Mouse (Mus musculus): ENCODE measurements at regions not wholly inside any gene's neighbourhood (a gene's known extent, or its start where the extent isn't known, plus 50 kb on each side); places are given as distances from the start of the nearest gene placed in this dataset.

DNA sequence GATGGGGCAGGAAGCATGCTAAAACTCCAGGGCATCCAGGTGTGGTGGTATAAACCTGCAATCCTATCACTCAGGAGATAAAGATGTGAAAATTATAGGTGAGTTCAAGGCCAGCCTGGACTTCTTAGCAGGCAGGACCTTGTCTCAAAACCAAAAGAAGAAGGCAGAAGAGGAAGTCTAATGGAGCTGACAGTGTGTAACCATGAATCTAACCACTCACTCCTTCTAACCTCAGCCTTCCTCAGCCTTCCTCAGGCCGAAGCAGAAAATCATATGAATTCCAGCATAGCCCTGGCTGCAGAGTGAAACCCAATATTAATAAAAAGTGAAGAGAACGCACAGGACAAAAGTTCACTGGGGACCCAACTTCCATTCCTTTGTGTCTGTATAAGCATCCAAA lies 128.2 kb upstream of the Jarid2 start:
- no peak for DNase-seq (ENCODE audit: low spot score in 2 of 2)

DNA sequence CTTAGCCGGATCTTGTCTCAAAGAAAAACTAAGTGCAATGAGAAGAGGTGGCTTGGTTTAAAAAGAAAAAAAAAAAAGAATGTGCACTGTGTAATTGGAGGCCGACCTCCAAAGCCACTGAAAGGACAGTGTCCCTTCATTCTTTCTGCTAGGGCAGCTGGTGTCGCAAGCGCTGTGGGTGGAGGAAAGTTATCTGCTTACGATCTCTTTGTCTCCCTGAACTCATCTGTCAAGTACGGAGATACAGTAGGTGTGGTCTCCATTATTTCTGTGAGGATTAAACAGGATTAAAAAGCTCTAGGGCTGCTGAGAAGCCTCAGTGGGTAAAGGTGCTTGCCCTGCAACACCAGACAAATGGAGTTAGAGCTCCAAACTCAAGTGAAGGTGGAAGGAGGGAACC lies 126.6 kb upstream of the Jarid2 start:
- DNase-seq (ENCODE audit: low spot score in 2 of 2), result no peak

DNA sequence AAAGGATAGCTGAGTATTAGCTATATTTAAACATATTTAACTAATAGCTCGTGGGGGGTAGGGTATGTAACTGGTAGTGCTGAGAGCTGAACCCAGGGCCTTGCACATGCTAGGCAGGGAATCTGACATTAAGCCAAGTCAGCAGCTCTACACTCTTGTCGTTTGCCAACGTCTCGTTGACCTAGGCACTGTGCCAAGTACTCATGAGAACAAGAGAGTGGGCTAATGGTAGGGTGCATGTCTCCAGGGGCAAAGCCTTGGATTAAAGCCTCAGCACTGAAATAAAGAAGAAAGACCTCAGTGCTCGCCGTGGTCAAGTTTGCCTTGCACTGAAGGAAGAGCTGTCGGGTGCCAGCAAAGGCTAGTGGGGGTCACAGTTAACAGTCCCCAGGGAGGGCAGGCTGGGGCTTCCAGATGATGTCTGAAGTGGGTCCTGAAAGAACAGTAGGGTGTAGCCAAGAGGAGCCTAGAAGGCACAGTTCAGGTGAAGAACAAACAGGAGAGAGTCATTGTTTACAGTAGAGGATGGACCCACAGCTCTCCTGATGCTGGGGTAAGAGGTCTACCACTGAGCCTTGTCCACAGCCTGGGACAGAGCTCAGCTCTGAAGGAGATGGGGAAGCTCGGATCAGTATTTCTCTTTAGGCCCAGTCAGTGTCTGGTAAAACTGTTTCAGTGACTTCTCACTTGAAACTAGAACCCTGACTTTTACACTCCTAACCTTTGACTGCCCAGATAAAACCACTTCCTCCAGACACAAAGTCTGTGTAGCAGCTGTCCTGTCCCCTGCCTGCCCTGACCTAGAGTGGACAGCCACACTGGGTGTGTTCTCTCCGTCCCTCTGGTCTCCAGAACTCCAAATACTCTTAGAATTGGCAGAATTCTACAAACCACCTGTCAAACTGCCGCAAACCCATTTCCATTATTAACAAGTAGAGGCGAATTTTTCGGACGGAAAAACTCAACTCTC lies 121.7 kb upstream of the Jarid2 start:
- DNase-seq (ENCODE audit: low spot score in 2 of 2), result no peak

DNA sequence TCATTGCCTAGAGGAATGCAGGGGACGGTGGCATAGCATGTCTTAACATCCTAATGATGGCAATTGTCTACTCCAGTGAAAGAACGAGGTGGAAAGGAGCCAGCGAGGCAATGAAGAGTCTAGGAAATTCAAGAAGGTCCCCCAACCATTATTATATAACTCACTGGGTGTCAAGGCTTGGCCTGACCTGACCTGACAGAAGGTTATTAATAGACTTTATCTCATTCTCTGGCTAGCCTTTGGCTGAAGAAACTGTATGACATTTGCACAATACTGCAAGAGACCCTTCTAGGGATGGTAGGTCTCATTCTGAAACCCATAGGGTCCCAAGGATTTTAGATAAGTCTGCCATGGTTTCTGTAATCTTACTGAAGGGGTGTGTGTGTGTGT lies 121.0 kb upstream of the Jarid2 start:
- DNase-seq (ENCODE audit: low spot score in 2 of 2), result no peak

DNA sequence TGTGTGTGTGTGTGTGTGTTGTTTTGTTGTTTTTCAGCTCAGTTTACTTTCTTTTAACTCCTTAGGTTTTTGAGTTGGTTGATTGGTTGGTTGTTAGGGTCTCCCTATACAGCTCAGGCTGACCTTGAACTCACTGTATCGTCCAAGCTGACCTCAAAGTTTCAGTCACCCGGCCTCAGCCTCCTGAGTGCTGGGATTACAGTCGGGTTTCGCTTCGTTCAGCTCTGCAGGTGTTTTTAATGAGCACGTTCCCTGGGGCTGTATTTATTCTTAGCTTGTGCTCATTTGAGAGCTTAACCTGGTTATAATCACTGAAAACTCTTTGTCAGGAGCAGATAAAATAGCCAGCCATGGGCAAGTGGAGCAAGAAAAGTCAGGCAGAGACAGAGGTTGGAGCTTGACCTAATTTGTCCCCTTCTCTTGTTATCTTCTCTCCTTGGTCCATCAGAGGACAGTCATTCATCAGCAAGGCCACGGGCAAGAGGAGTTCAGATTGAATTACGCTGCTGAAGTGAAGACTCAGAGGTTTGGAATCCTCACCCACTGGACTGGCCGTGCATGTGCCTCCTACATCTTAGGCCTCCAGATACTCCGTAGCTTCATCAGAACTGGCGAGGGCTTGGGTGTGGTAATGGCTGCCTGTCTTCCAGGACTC lies 120.5 kb upstream of the Jarid2 start:
- DNase-seq (ENCODE audit: low spot score in 2 of 2), result no peak

DNA sequence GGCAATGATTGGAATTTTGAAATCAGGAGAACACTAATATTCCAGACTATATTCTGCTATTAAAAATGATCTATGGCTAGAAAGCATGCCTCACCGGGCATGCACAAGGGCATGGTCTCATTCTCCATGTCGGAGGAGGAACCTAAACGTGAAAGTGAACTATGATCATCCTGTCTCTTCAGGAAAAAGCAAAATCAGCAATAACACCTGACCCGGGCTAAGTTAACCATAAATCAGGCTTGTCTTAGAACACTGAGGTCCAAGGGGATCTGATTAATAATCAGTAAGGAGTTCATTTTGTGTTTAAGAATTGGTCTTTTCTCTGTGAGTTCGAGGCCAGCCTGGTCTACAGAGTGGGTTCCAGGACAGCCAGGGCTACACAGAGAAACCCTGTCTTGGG lies 119.7 kb upstream of the Jarid2 start:
- no peak for DNase-seq (ENCODE audit: low spot score in 2 of 2)

DNA sequence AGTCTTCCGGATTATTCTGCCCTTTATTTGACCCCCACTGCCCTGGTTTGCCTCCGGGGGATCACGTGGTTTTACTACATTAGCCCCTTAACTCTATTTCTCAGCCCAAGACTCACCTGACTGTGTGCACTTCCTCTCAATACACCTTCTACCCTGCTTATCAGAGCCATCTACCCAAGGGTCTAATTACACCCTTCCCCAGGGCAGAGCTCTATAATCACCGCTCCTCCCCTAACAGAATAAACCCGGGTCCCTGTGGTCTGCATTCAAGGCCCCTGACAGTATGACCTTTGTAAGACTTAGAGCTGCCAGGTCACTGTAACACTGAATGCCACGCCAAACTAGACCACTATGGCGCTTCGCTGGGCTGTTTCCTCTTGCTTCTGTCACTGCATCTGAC lies 113.6 kb upstream of the Jarid2 start:
- no peak for DNase-seq (ENCODE audit: low spot score in 2 of 2)

DNA sequence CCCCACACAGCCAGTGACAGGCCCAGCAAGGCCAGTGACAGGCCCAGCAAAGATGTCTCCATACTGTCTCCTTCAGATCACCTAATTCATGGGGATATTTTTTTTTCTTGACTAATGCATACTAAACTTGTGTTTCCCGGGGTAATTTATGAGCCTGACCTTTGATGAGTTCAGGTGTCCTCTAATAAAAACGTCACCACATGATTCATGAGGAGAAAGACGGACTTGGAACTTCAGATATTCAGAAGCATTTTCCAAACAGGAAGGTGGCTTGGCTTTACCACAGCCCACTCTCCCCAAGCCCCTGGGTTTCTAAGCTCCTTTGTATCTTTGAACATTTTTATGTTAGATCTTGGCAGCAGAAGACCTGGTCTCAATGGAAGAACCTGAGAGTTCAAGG lies 110.9 kb upstream of the Jarid2 start:
- DNase-seq (ENCODE audit: low spot score in 2 of 2), result no peak

DNA sequence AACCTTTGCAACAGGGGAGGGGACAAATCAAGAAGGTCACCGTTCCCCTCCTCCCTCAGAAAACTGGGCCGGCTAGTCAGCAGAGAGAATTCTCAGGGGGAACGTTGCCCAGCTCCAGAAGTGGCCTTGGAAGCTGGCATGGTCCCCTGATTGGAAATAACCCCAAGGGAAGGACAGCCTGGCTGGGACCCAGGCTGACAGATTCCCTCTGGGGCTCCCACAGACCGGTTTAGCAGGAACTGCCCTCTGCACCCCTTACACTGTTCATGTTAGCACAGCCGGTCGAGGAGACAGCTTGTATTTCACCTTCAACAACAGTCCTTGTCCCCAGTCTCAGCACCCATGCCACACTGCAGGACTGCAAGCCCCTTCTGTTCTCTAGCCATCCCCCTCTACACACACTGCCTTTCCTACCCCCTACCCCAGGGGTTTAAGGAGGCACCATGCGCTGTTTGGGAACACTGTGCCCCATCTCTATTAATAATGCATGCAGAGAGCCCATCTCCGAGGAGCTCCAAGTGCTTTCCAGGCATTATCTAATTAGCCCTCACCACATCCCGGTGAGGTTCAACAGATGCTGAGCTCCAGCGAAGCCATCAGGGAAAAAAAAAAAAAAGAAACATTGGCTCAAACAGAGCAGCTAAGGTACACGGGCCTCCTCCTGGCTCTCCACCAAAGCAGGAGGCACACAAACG lies 106.5 kb upstream of the Jarid2 start:
- no peak for DNase-seq (ENCODE audit: low spot score in 2 of 2)

DNA sequence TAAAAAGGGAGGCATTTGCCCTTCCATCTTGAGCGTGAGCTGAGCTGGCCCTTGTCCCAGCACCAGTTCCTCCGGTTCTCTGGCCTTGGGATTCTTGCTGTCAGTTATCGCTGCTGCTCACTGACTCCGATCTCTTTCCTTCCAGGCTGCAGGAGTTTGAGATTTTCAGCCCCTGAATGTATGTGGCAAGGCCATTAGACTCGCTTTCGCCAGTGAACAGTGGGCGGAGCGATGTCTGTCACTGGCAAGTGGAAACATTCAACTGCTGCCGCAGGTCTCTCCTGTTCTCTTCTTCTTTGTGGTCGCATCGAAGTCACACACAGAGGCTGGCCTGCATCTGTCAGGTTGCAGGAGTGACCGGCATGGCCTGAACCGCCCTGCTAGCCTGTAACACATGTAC lies 104.6 kb upstream of the Jarid2 start:
- DNase-seq (ENCODE audit: low spot score in 2 of 2), result peak; percentile 16 to 44

DNA sequence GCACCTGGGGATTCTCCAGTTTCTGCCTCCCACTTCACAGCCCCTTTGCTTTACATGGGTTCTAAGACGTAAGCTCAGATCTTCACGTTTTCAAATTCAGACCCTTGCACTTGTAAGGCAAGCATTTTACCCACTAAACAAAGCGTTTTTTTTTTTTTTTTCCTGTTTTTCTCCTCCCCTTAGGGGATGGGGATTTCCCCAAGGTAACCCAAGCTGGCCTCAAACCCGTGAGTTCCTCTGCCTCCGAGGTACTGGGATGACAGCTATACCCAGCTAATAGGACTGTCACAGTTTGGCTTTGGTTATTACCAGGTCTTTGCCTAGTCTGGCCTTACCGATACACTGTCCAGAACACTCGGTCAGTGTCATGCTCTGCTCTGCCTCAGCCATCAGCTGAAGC lies 103.5 kb upstream of the Jarid2 start:
- no peak for DNase-seq (ENCODE audit: low spot score in 2 of 2)

DNA sequence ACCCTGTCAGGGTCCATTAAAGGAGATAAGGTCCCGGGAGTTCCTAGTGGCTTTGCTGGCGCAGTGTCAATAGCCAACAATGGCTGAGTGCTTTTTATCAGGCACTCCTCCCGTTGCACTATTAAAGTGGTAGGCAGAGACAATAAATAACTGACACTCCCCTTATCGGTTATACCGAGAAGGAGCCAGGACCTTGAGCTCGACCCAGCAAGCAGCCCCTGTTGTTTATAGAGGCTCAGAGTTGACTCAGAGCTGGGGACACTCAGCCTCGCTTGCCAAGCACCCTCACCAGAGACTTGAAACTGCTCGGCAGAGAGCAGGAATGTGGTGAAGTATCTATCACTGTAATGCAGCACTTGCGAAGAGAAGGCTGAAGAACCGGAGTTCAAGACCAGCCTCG lies 102.5 kb upstream of the Jarid2 start:
- no peak for DNase-seq (ENCODE audit: low spot score in 2 of 2)

DNA sequence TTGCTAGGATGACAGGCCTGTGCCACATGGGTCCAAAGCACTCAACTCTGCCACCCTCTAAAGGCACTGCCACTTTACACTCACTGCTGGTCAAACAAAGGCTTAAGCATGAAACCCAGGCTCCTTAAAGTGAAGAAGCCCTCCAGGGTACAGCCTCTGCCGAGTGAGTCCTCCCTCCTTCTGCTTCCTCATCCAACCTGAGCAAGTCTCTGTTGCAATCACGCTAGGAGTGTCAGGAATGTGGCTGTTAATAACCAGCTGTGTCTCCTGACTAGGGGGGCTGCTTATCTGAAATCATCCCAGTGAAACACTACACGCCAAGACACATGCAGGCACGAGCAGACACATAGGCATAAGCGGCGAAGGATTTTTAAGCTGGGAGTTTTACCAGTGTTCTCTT lies 99.2 kb upstream of the Jarid2 start:
- no peak for DNase-seq (ENCODE audit: low spot score in 2 of 2)

DNA sequence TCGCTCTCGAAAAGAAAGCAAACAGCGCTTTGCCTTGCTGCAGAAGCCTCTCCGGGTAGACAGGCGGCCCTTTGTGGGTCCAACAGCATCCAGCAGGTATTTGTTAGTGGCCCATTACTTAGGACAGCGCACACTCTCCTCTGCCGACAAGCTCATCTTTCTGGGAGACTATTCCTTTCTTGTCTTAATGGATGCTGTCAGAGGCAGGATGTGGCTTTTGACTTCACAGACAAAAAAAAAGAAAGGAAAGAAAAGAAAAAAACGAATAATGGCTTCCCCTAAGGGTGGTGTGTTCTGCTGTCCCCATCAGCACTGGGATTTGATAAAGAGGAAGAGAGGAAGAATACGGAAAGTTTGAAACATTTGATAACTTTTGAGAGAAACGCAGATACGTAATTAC lies 94.7 kb upstream of the Jarid2 start:
- no peak for DNase-seq (ENCODE audit: low spot score in 2 of 2)

DNA sequence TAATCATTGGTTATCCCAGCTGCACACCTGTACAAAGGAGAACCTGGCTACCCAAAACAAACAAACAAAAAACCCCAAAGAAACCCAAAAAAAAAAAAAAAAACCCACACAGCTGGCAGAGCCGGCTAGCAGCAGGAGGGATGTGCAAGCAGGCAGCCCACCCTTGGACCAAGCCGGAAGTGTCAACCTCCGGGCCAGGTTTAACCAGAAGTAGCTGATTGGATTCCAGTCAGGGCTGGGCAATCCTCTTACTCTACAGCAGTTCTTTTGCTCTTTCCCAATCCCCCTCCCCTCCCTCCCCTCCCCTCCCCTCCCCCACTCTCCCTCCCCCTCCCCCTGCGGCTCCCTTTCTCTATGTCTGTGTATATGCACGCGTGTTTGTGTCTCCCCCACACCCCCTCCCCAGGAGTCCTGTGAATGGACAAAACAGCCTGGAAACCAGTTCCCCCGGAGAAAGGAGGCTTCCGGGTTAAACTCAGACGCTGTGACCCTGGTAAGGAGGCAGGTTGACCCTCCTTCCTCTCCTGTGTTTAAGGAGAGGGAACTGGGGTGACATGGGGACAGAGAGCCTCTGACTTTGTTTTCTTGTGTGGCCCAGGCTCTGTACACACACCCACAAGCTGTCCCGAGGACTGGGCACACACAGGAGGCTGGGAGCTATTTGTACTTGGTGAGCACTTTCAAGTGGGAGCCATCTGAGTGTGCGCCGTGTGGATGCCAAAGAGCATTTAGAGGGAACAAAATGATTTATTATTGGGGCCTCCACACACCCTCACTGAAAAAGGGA lies 93.9 kb upstream of the Jarid2 start:
- peak; percentile 42 to 47 for DNase-seq (ENCODE audit: low spot score in 2 of 2)

DNA sequence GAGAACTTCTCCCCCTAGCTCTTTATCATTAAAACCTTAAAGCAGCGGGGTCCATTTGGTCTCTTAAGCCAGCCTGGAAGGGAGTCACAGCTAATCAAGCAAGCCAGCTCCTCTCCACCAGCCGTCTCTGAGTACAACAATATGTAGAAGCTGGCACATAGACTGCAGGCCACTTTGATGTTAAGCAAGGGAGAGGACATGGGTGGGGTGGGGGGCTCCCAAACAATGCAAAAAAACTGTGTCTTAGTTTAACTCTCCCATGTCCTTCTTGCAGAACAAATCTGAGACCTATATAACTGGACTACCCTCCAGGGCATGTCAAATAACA lies 93.3 kb upstream of the Jarid2 start:
- no peak for DNase-seq (ENCODE audit: low spot score in 2 of 2)

DNA sequence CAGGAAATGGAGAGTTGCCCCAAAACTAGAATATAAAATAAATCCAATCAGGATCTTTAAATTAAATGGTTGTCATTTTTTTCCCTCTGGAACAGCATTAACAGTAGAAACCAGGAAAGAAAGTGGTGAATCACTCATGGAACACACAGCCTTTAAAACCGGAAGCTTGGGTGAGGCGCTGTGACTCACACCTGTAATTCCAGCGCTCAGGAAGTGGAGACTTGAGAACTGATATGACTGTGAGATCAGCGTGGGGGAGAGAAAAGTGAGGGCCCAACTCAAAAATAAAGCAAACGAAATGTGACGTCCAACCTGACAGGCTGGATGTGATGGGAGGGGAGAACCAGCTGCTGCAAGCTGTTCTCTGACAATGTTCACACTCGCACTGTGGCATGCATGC lies 86.9 kb upstream of the Jarid2 start:
- DNase-seq (ENCODE audit: low spot score in 2 of 2), result no peak

DNA sequence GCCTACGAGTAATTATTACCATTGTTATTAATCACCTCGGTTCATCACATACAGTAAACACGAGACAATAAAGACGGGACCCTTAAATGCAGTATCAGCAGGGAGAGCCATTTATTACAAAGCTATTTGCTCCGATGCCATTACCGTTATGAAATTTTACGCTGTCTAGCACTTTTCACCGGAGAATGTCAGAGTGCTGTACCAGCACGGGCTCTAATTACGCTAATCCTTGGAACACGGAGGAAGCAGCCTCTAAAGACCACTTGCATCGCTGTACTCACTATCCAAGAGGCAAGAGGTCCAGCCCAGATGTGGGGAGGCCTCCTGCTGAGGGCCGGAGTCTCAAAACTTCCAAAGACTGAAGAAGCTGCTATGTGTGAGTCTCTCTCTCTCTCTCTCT lies 79.2 kb upstream of the Jarid2 start:
- DNase-seq (ENCODE audit: low spot score in 2 of 2), result no peak

DNA sequence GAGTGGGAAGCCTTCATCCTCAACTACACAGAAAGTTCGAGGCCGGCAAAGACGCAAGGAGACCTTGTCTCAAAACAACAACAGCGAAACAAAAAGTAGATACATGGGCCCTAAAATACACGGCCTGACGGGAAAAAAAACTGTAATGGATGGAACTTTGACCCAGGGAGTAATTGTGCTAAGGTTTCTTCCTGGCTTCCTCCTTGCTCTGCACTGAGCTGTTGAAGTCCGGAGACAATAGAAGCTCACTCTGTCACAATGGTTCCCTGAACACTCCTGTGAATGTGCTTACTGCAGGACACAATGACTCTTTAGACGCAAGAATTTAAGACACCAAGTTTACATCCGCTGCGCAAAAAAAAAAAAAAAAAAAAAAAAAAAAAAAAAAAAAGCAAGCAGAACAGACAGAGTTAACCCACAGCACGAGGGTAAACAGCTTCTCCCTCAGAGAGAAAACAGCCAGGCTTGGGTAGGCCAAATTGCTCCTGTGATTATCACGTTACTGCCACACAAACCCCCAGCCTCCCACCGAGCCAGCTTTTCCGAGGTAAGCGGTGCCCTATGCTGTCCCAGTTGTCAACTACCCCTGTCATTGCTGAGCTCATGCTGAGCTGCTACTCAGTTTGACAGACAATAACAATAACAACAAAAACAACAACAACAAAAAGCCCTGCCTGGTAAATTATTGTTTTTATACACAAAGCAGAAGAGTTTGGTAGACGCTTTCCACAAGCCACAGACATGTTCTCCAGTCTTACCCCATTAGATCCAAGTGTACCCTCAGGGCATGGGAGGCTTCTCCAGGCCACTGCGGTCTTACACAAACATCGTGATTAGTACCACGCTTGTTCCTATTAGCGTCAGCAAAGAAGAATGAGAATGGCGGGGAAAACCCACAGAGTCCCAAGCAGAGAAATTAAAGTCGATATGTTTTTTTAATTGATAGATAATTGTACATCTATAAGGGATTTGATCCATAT lies 77.7 kb upstream of the Jarid2 start:
- DNase-seq (ENCODE audit: low spot score in 2 of 2), result no peak

DNA sequence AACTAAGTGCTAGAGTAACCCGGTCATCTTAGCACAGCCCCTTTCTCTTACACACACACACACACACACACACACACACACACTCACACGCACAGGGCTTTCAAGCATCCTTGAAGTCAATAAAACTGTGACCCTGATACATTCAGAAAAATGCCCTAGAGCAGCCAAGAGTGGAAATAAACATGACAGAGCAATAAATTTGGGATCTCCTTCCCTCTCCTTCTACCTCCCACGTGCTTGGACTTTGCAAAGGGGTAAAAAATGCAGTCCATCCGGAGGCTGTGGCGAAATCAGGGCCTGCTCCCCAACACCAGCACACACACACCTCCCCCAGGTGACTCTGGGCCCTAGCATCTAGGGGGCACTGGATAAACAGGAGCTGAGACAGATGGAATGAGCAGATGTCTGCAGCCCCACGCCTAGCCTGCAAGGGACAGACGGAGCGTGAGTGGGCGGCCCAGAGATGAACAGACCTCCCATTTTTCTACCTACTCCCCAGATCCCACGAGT lies 71.3 kb upstream of the Jarid2 start:
- no peak for DNase-seq (ENCODE audit: low spot score in 2 of 2)

DNA sequence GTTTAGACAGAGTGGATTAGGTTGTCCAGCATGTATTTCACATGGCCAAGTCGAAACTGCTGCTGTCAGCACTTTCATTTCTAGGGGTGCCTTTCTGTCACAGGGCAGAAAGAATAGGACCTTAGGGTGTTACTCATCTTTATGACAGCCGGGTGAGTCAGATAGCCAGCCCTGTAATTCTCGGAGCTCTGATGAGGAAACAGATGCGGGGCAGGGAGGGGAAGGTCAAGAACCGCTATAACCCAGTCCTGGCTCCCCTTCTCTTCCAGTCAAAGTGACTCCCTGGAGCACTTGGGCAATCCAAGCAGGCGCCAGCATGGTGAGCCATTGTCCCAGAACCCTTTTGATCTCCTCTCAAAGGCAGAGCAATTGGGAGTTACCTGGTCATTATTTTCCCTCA lies 69.4 kb upstream of the Jarid2 start:
- no peak for DNase-seq (ENCODE audit: low spot score in 2 of 2)
